Mouse (Mus musculus): ENCODE measurements around the gene Armc8. TPM values are rescaled to one million over a fixed set of nuclear protein-coding genes. Genes with fewer than 3 reads are reported as not detected.
"Not testable (repeated sequence)": the region's sequence is repeated elsewhere in the genome, so short reads cannot be mapped to it uniquely, and the experiment has no call there.

Armc8 gene
- polyA plus RNA-seq (2012; rRNA removed): 17.9 and 18.2 TPM in 2 replicates
- 17.8 and 19.0 TPM in 2 replicates for polyA plus RNA-seq (2014; fragmentation: Nextera tagmentation; extraction: Ambion mirVana)

DNA sequence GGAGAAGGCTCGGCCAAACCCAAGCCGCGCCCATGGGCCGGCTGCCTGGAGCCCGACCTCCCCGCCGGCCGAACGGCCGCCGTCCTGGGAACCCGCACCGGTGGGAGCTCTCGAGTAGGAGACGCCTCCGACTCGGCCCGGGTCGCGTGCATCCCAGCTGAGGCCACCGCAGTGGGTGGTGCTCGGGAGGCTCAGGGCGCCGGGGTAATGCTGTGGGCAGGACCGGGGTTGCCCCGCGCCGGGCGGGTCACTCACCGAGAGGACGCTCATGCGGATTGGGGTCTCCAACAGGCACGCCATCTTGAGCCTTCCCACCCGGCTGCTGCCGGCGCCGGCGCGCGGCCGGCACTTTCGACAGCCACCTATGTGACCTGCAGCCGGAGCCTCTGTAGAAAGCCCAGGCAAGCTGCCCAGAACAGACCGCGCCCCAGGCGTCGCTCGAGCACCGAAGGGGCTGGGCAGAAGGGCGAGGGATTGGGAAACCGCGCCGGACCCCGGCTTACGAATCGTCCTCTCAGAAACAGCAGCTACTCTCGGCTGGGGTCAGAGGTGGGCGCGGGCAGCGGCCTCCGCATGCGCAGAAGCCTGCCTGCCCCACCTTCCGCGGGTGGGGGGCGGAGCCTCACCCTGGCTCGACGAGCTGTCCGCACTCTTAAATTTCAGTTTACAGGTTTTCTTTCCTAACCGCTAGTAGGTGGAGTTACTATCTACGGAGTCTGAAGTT is at the start of gene Armc8:
Gene Armc8 (minus strand): TSS at position 553 of the 724 bp plus-strand sequence.
- under 1% methylated on average over 67 of the region's 70 CpGs for WGBS
- no peaks in the 10 kb centered on the region for H3K27me3 ChIP-seq (ENCODE audit: control insufficient read depth, insufficient read depth, low read length)
- peak; percentile 96 for ATAC-seq (ENCODE audit: low FRiP score, low read depth)
- peak within 1 kb of the TSS; percentile 85 for H3K4me2 ChIP-seq (replicated peaks; ENCODE audit: low read depth, low read length, severe bottlenecking)
- peak within 1 kb of the TSS; percentile 98 for H3K27ac ChIP-seq (replicated peaks; ENCODE audit: low read depth, low read length)
- peak within 1 kb of the TSS; percentile 83 for H3K4me3 ChIP-seq (replicated peaks; ENCODE audit: low read length)
- DNase-seq (ENCODE audit: low spot score): peak; percentile 89
- H3K36me3 ChIP-seq (ENCODE audit: control insufficient read depth, insufficient read depth, low read length): no peaks in the 10 kb centered on the region
- TF ChIP-seq POLR2A (IDR thresholded peaks at IDR 0.05; ENCODE audit: borderline replicate concordance, extremely low read depth, insufficient read depth, insufficient read length): 0 out of 2 replicates have a peak, but pooled peaks have one; percentile 48
- H3K9ac ChIP-seq (ENCODE audit: low read depth, low read length, severe bottlenecking): peak within 1 kb of the TSS; percentile 93
- no peaks in the 10 kb centered on the region for H3K9me3 ChIP-seq (ENCODE audit: control insufficient read depth, low read length)
- peaks cover 10% of the 10 kb centered on the region for H3K4me1 ChIP-seq (ENCODE audit: control insufficient read depth, insufficient read depth, low read length)

DNA sequence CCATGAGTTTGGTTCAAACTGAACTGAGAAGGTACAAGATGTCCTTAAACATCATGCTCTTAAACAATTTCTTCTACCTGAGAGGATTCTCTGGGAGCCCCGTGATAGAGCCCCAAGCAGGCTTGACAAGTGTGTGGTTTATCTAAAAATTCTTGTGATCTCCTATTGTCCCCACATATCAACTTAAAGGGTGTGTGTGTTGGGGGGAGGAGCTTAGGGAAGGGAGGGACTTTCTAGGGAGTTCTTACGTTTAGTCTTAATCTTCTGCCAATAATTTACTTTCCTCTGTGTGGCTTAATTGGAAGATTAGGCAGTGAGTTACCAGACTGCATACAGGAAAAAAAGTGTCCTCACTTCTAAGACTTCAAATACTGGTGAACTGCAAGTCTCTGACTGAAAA is 43.5 kb upstream of the Armc8 start, which contains the start of gene A4gnt:
Gene A4gnt (plus strand): TSS at position 301 of the 400 bp plus-strand sequence.
- Histone ChIP-seq H3K4me2 (replicated peaks; ENCODE audit: low read depth, low read length, severe bottlenecking) (no peak within 1 kb of the TSS), H3K9me3 (ENCODE audit: control insufficient read depth, low read length) (no peaks in the 10 kb centered on the region), H3K4me3 (replicated peaks; ENCODE audit: low read length) (no peak within 1 kb of the TSS), H3K36me3 (ENCODE audit: control insufficient read depth, insufficient read depth, low read length) (no peaks in the 10 kb centered on the region), H3K27ac (replicated peaks; ENCODE audit: low read depth, low read length) (no peak within 1 kb of the TSS), H3K27me3 (ENCODE audit: control insufficient read depth, insufficient read depth, low read length) (no peaks in the 10 kb centered on the region), H3K9ac (ENCODE audit: low read depth, low read length, severe bottlenecking) (no peak within 1 kb of the TSS), H3K4me1 (ENCODE audit: control insufficient read depth, insufficient read depth, low read length) (no peaks in the 10 kb centered on the region)
- 49% methylated on average over 2 of the region's 2 CpGs for WGBS
- ATAC-seq (ENCODE audit: low FRiP score, low read depth) (no peak), DNase-seq (ENCODE audit: low spot score) (no peak)
- TF ChIP-seq POLR2A (IDR thresholded peaks at IDR 0.05; ENCODE audit: borderline replicate concordance, extremely low read depth, insufficient read depth, insufficient read length): no peak

GRCm38 (mm10) chr9:99603566-99603965 is 34.9 kb upstream of the Armc8 start:
- DNase-seq (ENCODE audit: low spot score) (no peak), ATAC-seq (ENCODE audit: low FRiP score, low read depth) (no peak)
- H3K36me3 ChIP-seq (ENCODE audit: control insufficient read depth, insufficient read depth, low read length): no peaks in the 10 kb centered on the region
- H3K27me3 ChIP-seq (ENCODE audit: control insufficient read depth, insufficient read depth, low read length): no peaks in the 10 kb centered on the region
- no peak overlapping the region for H3K27ac ChIP-seq (replicated peaks; ENCODE audit: low read depth, low read length)
- no peak for TF ChIP-seq POLR2A (IDR thresholded peaks at IDR 0.05; ENCODE audit: borderline replicate concordance, extremely low read depth, insufficient read depth, insufficient read length)
- no peaks in the 10 kb centered on the region for H3K4me1 ChIP-seq (ENCODE audit: control insufficient read depth, insufficient read depth, low read length)
- no peak overlapping the region for H3K4me2 ChIP-seq (replicated peaks; ENCODE audit: low read depth, low read length, severe bottlenecking)
- 54% methylated on average over 2 of the region's 2 CpGs for WGBS
- H3K9me3 ChIP-seq (ENCODE audit: control insufficient read depth, low read length): no peaks in the 10 kb centered on the region
- H3K4me3 ChIP-seq (replicated peaks; ENCODE audit: low read length): no peak overlapping the region
- no peak overlapping the region for H3K9ac ChIP-seq (ENCODE audit: low read depth, low read length, severe bottlenecking)

DNA sequence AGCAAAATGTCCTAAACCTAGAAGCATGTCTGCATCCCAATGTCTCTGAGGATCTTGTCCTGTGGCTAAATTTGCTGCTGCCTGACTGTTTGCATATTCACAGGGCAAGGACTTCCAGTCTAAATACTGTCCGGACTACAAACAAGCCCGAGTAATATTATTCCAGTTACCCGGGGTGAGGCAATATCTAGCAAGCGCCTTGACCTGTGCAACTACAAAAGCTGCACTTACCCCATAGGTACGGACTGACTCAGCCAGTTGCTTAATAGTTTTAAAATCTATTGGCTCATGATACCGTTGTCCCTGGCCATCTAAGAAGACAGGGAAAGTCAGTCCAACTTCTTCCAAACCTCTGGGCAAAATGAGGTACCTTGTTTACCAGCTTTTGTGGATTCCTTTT is 30.4 kb upstream of the Armc8 start:
- not testable (repeated sequence) for ATAC-seq (ENCODE audit: low FRiP score, low read depth); H3K27ac ChIP-seq (replicated peaks; ENCODE audit: low read depth, low read length); H3K27me3 ChIP-seq (ENCODE audit: control insufficient read depth, insufficient read depth, low read length); DNase-seq (ENCODE audit: low spot score); H3K4me3 ChIP-seq (replicated peaks; ENCODE audit: low read length); H3K4me2 ChIP-seq (replicated peaks; ENCODE audit: low read depth, low read length, severe bottlenecking); H3K9me3 ChIP-seq (ENCODE audit: control insufficient read depth, low read length); H3K9ac ChIP-seq (ENCODE audit: low read depth, low read length, severe bottlenecking); H3K36me3 ChIP-seq (ENCODE audit: control insufficient read depth, insufficient read depth, low read length); H3K4me1 ChIP-seq (ENCODE audit: control insufficient read depth, insufficient read depth, low read length)
- WGBS: 94% methylated on average over 6 of the region's 6 CpGs

DNA sequence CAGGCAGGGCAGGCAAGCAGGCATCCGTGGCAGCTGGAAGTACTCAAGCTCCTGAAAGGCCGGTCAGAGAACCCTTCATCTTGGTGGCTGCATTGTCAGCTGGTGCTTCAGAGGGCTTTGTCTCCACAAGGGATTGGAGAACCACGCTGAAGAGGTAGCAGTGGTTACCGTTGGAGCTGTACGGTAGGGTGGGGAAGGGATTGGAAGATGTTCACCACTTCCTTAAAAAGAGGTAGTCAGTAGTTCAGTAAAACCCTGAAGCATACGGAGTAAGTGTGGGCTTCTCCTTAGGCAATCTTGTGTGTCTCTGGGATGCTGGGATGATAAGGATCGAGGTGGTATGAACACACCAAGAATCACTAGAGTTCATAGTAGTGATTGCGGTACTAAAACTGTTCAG is 22.4 kb upstream of the Armc8 start:
- WGBS: 75% methylated on average over 8 of the region's 8 CpGs
- Histone ChIP-seq H3K27me3 (ENCODE audit: control insufficient read depth, insufficient read depth, low read length) (no peaks in the 10 kb centered on the region), H3K27ac (replicated peaks; ENCODE audit: low read depth, low read length) (no peak overlapping the region), H3K4me1 (ENCODE audit: control insufficient read depth, insufficient read depth, low read length) (no peaks in the 10 kb centered on the region), H3K4me2 (replicated peaks; ENCODE audit: low read depth, low read length, severe bottlenecking) (no peak overlapping the region), H3K9me3 (ENCODE audit: control insufficient read depth, low read length) (no peaks in the 10 kb centered on the region), H3K4me3 (replicated peaks; ENCODE audit: low read length) (no peak overlapping the region), H3K36me3 (ENCODE audit: control insufficient read depth, insufficient read depth, low read length) (no peaks in the 10 kb centered on the region), H3K9ac (ENCODE audit: low read depth, low read length, severe bottlenecking) (no peak overlapping the region)
- no peak for TF ChIP-seq POLR2A (IDR thresholded peaks at IDR 0.05; ENCODE audit: borderline replicate concordance, extremely low read depth, insufficient read depth, insufficient read length)
- no peak for DNase-seq (ENCODE audit: low spot score)
- ATAC-seq (ENCODE audit: low FRiP score, low read depth): no peak

Data from limb, embryonic 14.5 days (tissue).